Mouse (Mus musculus) limb, embryonic 15.5 days (tissue): Measurements from ENCODE around the gene Myd88. TPM values are rescaled to one million over a fixed set of nuclear protein-coding genes. Genes with fewer than 3 reads are reported as not detected.
A peak's percentile ranks its signal among the peaks of the same experiment; 100 is the strongest.
"Not testable (repeated sequence)": the region's sequence is repeated elsewhere in the genome, so short reads cannot be mapped to it uniquely, and the experiment has no call there.

Experiments
- ATAC-seq: fragments of 200-750 bp; cut with Nextera tagmentation; 2 replicates; pipeline ENCODE4 v1.8.0; 2017; ENCODE audit warnings: low read depth, moderate TSS enrichment; ENCODE audit not compliant: insufficient number of reproducible peaks, low FRiP score, low TSS enrichment
- H3K27ac ChIP-seq: fragments of 300-500 bp; sonication (generic); 2 replicates; pipeline ENCODE4 v1.5.1; 2015; ENCODE audit warnings: moderate library complexity, mild to moderate bottlenecking, inconsistent platforms
- H3K27me3 ChIP-seq: fragments of 300-500 bp; sonication (generic); 2 replicates; pipeline ENCODE4 v1.6.1; 2015; ENCODE audit warnings: inconsistent platforms
- H3K36me3 ChIP-seq: fragments of 300-500 bp; sonication (generic); 2 replicates; pipeline ENCODE4 v1.6.1; 2015; ENCODE audit warnings: inconsistent platforms
- H3K4me1 ChIP-seq: fragments of 300-500 bp; sonication (generic); 2 replicates; pipeline ENCODE4 v1.6.1; 2015; ENCODE audit warnings: inconsistent platforms
- H3K4me2 ChIP-seq: fragments of 300-500 bp; sonication (generic); 2 replicates; pipeline ENCODE4 v1.6.1; 2015; ENCODE audit warnings: mild to moderate bottlenecking, inconsistent platforms
- H3K4me3 ChIP-seq: fragments of 300-500 bp; sonication (generic); 2 replicates; pipeline ENCODE4 v1.5.1; 2015; ENCODE audit warnings: mild to moderate bottlenecking, inconsistent platforms
- H3K9ac ChIP-seq: fragments of 300-500 bp; sonication (generic); 2 replicates; pipeline ENCODE4 v1.6.1; 2015; ENCODE audit warnings: inconsistent platforms
- H3K9me3 ChIP-seq: fragments of 300-500 bp; sonication (generic); 2 replicates; pipeline ENCODE4 v1.6.1; 2016; ENCODE audit warnings: inconsistent platforms
- WGBS: fragments of 180-500 bp; shearing (Covaris S2); methylation state at CpG from one replicate; pipeline ENCODE4 v1.1.7; 2015; 5-methylcytosine and 5-hydroxymethylcytosine counted together
- polyA plus RNA-seq: library from polyadenylated mRNA; unstranded; fragments of >200 nt; fragmentation: Nextera tagmentation; extraction: Ambion mirVana; gene quantifications from 2 replicates; pipeline ENCODE4 v1.2.1, GENCODE M21; 2015

The Myd88 gene
- 32.7 and 38.2 TPM in 2 replicates for polyA plus RNA-seq

- Histone ChIP-seq H3K27ac (peak within 1 kb of the TSS; percentile 94), H3K4me1 (peaks cover 32% of the 10 kb centered on the region), H3K4me3 (peak within 1 kb of the TSS; percentile 77), H3K36me3 (peaks cover 44% of the 10 kb centered on the region), H3K4me2 (peak within 1 kb of the TSS; percentile 74), H3K9ac (peak within 1 kb of the TSS; percentile 74), H3K27me3 (no peaks in the 10 kb centered on the region), H3K9me3 (no peaks in the 10 kb centered on the region)
- under 1% methylated on average over 68 of the region's 68 CpGs for WGBS
- ATAC-seq, result peak; percentile 98
These were observed at the start of gene Myd88 for GRCm38 (mm10) chr9:119340909-119341816. TSS of gene Myd88 (minus strand) at chr9:119341411.

DNA sequence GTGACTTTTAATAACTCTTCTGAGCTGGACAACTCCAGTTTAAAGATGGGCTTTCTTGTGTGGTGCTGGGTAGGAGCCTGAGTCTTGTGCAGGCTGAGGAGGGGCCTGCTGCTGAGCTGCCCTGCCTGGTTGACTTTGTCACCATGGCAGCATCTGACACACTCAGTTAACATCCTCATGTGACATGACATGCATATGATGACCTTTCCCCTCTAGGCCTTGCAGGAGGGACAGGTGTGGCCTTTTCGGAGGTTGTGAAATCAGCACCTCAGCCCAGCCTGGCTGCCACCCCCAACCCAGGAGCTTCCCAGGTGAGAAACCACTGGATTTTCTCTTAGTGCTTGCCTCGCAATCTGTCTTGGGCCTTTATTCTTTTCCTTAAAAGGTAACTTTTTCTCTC lies 49.0 kb upstream of the Myd88 start:
- 88% methylated on average over 2 of the region's 2 CpGs for WGBS
- no peaks in the 10 kb centered on the region for H3K4me1 ChIP-seq

DNA sequence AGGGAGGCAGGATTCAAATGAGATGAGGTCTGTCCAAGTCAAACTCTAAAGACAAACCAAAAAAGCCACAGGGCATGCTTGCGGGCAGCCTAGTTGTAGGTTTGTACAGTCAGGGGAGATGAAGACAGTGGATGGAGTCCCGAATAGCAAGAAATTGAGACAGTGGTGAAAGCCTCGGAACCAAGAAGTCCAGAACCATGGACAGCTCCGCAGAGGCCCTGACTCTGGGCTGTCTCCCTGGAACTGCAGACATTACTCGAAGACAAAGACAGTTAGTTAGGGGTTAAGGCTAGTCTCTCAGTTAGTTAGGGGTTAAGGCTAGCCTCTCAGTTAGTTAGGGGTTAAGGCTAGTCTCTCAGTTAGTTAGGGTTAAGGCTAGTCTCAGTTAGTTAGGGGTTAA lies 47.7 kb upstream of the Myd88 start:
- Histone ChIP-seq H3K4me3 (no peak overlapping the region), H3K36me3 (peaks cover 9% of the 10 kb centered on the region; the same call in 1 of the 2 replicates), H3K4me1 (no peaks in the 10 kb centered on the region), H3K9me3 (no peaks in the 10 kb centered on the region), H3K4me2 (no peak overlapping the region), H3K9ac (no peak overlapping the region), H3K27ac (no peak overlapping the region), H3K27me3 (no peaks in the 10 kb centered on the region)
- WGBS, result 49% methylated on average over 5 of the region's 5 CpGs
- no peak for ATAC-seq

More for the DNA sequence above, 49.0 kb upstream of the Myd88 start:
- H3K9ac ChIP-seq, result no peak overlapping the region
- H3K9me3 ChIP-seq, result no peaks in the 10 kb centered on the region
- no peak overlapping the region for H3K27ac ChIP-seq
- H3K27me3 ChIP-seq, result no peaks in the 10 kb centered on the region
- ATAC-seq, result no peak
- no peak overlapping the region for H3K4me2 ChIP-seq
- no peak overlapping the region for H3K4me3 ChIP-seq
- H3K36me3 ChIP-seq, result peaks cover 9% of the 10 kb centered on the region; the same call in 1 of the 2 replicates

GRCm38 (mm10) chr9:119382603-119383002 lies 41.4 kb upstream of the Myd88 start:
- Histone ChIP-seq H3K4me3 (no peak overlapping the region), H3K27me3 (no peaks in the 10 kb centered on the region), H3K9ac (no peak overlapping the region), H3K4me1 (no peaks in the 10 kb centered on the region), H3K4me2 (no peak overlapping the region), H3K36me3 (peaks cover 24% of the 10 kb centered on the region), H3K27ac (no peak overlapping the region), H3K9me3 (no peaks in the 10 kb centered on the region)
- 62% methylated on average over 6 of the region's 6 CpGs for WGBS
- ATAC-seq, result no peak

DNA sequence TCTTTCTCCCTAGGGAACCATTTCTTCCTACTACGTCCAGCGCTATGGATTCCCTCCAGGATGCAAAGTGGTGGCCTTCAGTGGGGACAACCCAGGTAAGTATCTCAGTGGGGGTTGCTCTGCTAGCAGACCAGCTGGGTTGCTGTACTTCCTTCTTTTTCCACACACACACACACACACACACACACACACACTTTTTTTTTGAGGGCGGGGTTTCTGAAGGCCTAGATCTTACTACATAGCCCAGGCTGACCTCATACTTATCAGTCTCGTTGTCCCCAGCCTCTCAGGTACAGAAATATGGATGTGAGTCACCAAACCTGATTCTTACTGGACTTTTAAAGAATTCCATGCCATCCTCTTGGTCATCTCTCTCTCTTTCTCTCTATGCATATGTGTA lies 37.0 kb upstream of the Myd88 start:
- H3K27ac ChIP-seq, result no peak overlapping the region
- WGBS, result 87% methylated on average over 4 of the region's 4 CpGs
- H3K4me2 ChIP-seq, result no peak overlapping the region
- H3K9me3 ChIP-seq, result no peaks in the 10 kb centered on the region
- H3K9ac ChIP-seq, result no peak overlapping the region
- ATAC-seq, result no peak
- no peaks in the 10 kb centered on the region for H3K27me3 ChIP-seq
- peaks cover 17% of the 10 kb centered on the region for H3K36me3 ChIP-seq
- H3K4me3 ChIP-seq, result no peak overlapping the region
- H3K4me1 ChIP-seq, result no peaks in the 10 kb centered on the region

DNA sequence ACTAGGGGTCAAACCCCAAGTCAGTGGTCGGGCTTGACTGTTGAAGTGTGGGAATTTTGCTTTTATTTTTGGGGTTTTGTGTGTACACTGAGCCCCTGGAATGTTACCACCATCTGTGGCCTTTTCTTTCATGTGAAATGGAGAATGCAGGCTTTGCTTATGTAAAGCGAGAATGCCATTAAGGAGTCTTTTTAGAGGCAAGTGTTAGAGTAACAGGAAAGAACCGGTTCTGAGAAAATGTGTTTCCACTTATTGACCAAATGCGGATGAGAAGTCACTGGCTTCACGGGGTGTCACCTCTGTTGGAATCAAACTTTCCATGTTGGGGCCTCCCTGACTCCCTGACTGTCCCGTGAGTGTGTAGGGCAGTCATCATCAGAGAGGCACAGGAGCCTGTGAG lies 34.3 kb upstream of the Myd88 start:
- no peaks in the 10 kb centered on the region for H3K4me1 ChIP-seq
- no peak for ATAC-seq
- no peaks in the 10 kb centered on the region for H3K27me3 ChIP-seq
- H3K27ac ChIP-seq, result no peak overlapping the region
- H3K36me3 ChIP-seq, result peaks cover 13% of the 10 kb centered on the region
- no peaks in the 10 kb centered on the region for H3K9me3 ChIP-seq
- 47% methylated on average over 6 of the region's 6 CpGs for WGBS
- H3K4me2 ChIP-seq, result no peak overlapping the region
- H3K4me3 ChIP-seq, result no peak overlapping the region
- no peak overlapping the region for H3K9ac ChIP-seq

GRCm38 (mm10) chr9:119375008-119375407 lies 33.8 kb upstream of the Myd88 start:
- Histone ChIP-seq H3K36me3 (peaks cover 11% of the 10 kb centered on the region; the same call in 1 of the 2 replicates), H3K9me3 (no peaks in the 10 kb centered on the region), H3K9ac (no peak overlapping the region), H3K27ac (no peak overlapping the region), H3K4me2 (no peak overlapping the region), H3K4me1 (no peaks in the 10 kb centered on the region), H3K4me3 (no peak overlapping the region), H3K27me3 (no peaks in the 10 kb centered on the region)
- 65% methylated on average over 3 of the region's 3 CpGs for WGBS
- ATAC-seq, result no peak

- WGBS, result 39% methylated on average over 4 of the region's 4 CpGs
These were observed 30.0 kb upstream of the Myd88 start for GRCm38 (mm10) chr9:119371251-119371650.

GRCm38 (mm10) chr9:119370770-119371169 lies 29.6 kb upstream of the Myd88 start:
- ATAC-seq, H3K9ac ChIP-seq, H3K36me3 ChIP-seq, H3K4me1 ChIP-seq, H3K9me3 ChIP-seq, H3K4me3 ChIP-seq, H3K27ac ChIP-seq, H3K27me3 ChIP-seq, H3K4me2 ChIP-seq: not testable (repeated sequence)
- 56% methylated on average over 4 of the region's 4 CpGs for WGBS

More at GRCm38 (mm10) chr9:119371251-119371650, 30.0 kb upstream of the Myd88 start:
- Histone ChIP-seq H3K4me1 (no peaks in the 10 kb centered on the region), H3K4me2 (no peak overlapping the region), H3K4me3 (no peak overlapping the region), H3K9ac (no peak overlapping the region), H3K36me3 (no peaks in the 10 kb centered on the region), H3K27ac (no peak overlapping the region), H3K27me3 (no peaks in the 10 kb centered on the region), H3K9me3 (no peaks in the 10 kb centered on the region)
- ATAC-seq, result no peak

DNA sequence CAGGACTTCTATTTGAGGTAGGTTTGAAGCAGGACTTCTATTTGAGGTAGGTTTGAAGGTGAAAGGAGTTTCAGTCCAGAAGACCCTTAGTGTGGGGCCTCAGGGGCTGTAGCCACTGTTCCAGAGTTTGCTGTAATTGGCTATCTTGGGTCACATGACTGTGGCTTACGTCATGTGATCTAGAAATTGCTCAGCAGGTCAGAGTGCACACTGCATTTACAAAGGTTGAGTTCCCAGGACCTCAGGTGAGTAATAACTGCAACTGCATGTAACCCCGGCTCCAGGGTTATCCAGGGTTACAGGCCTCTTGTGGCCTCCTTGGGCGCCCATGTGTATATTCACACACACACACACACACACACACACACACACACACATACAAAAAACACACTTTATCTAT lies 27.2 kb upstream of the Myd88 start:
- H3K4me3 ChIP-seq, result no peak overlapping the region
- H3K4me1 ChIP-seq, result no peaks in the 10 kb centered on the region
- H3K27ac ChIP-seq, result no peak overlapping the region
- no peak overlapping the region for H3K4me2 ChIP-seq
- ATAC-seq, result no peak
- WGBS, result 90% methylated on average over 3 of the region's 3 CpGs
- no peak overlapping the region for H3K9ac ChIP-seq
- H3K9me3 ChIP-seq, result no peaks in the 10 kb centered on the region
- H3K36me3 ChIP-seq, result no peaks in the 10 kb centered on the region
- H3K27me3 ChIP-seq, result no peaks in the 10 kb centered on the region

- no peaks in the 10 kb centered on the region for H3K36me3 ChIP-seq
- no peak within 1 kb of the TSS for H3K4me2 ChIP-seq
- H3K27me3 ChIP-seq, result no peaks in the 10 kb centered on the region
- no peaks in the 10 kb centered on the region for H3K4me1 ChIP-seq
- ATAC-seq, result no peak
- no peak within 1 kb of the TSS for H3K27ac ChIP-seq
- 69% methylated on average over 7 of the region's 7 CpGs for WGBS
- H3K9ac ChIP-seq, result no peak within 1 kb of the TSS
- no peak within 1 kb of the TSS for H3K4me3 ChIP-seq
- no peaks in the 10 kb centered on the region for H3K9me3 ChIP-seq
These were observed 24.1 kb upstream of the Myd88 start, which contains the start of gene Slc22a14 for GRCm38 (mm10) chr9:119365284-119365683. TSS of gene Slc22a14 (minus strand) at chr9:119365553.

GRCm38 (mm10) chr9:119363229-119363628 lies 22.0 kb upstream of the Myd88 start:
- Histone ChIP-seq H3K9ac (no peak overlapping the region), H3K9me3 (no peaks in the 10 kb centered on the region), H3K27ac (no peak overlapping the region), H3K4me2 (no peak overlapping the region), H3K4me1 (peaks cover 2% of the 10 kb centered on the region; the same call in 1 of the 2 replicates), H3K4me3 (no peak overlapping the region), H3K36me3 (no peaks in the 10 kb centered on the region), H3K27me3 (no peaks in the 10 kb centered on the region; the same call in 1 of the 2 replicates)
- WGBS, result 77% methylated on average over 12 of the region's 12 CpGs
- no peak for ATAC-seq
